Mouse (Mus musculus): ENCODE measurements at regions not wholly inside any gene's neighbourhood (a gene's known extent, or its start where the extent isn't known, plus 50 kb on each side); places are given as distances from the start of the nearest gene placed in this dataset.

DNA sequence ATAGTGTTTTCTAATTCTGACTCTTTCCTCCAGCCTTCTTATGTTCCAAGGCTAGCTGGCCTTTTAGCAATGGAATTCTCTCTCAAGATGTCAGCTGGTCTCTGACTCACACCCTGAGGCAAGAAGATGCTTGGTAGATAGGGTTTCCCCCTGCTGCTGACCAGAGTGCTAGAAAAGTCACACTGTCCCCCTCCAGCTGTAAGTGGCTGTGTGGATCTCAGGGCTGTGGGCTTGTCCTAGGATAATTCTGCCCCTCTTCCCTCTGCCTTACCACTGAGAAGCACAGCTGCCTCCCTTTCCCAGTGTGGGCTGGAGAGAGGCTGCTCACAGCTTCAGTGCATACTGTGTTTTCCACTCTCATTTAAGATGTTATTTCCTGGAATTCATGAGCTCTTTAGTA is 585.3 kb upstream of the Zeb2 start:
- Histone ChIP-seq H3K9ac (ENCODE audit: low read depth, low read length) (no peak overlapping the region), H3K4me2 (ENCODE audit: low read length) (no peak overlapping the region), H3K4me1 (ENCODE audit: control insufficient read depth, insufficient read depth, low read length) (no peaks in the 10 kb centered on the region), H3K4me3 (ENCODE audit: low read depth, low read length) (no peak overlapping the region), H3K27ac (ENCODE audit: low read length) (no peak overlapping the region), H3K9me3 (replicated peaks; ENCODE audit: control insufficient read depth, low read length, poor library complexity, severe bottlenecking) (no peaks in the 10 kb centered on the region), H3K36me3 (ENCODE audit: control insufficient read depth, insufficient read depth, low read length) (no peaks in the 10 kb centered on the region), H3K27me3 (ENCODE audit: control insufficient read depth, insufficient read depth, low read depth, low read length) (no peaks in the 10 kb centered on the region)
- ATAC-seq: no peak

DNA sequence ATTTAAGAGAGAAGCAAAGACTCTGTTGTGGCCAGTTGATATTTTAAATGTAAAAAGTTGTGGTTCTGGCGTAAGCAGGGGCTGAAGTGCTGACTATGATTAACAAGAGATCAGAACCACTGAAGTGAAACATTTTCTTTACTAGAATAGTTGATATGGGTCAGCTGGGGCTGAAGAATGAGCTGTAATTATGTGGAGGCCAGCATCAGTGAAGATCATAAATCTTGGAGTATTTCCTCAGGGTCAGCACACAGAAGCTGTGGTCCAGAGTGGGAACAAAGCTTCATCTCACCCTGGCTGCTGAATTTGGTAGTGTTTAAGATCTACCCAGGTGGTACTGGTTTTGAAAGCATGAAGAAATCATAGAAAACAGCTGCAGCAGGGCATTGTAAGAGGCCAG is 583.4 kb upstream of the Zeb2 start:
- no peak for ATAC-seq
- WGBS: 93% methylated on average over 1 of the region's 1 CpGs
- Histone ChIP-seq H3K27ac (ENCODE audit: low read length) (no peak overlapping the region), H3K4me2 (ENCODE audit: low read length) (no peak overlapping the region), H3K4me1 (ENCODE audit: control insufficient read depth, insufficient read depth, low read length) (no peaks in the 10 kb centered on the region), H3K4me3 (ENCODE audit: low read depth, low read length) (no peak overlapping the region), H3K9me3 (replicated peaks; ENCODE audit: control insufficient read depth, low read length, poor library complexity, severe bottlenecking) (no peaks in the 10 kb centered on the region), H3K9ac (ENCODE audit: low read depth, low read length) (no peak overlapping the region), H3K27me3 (ENCODE audit: control insufficient read depth, insufficient read depth, low read depth, low read length) (no peaks in the 10 kb centered on the region), H3K36me3 (ENCODE audit: control insufficient read depth, insufficient read depth, low read length) (no peaks in the 10 kb centered on the region)

DNA sequence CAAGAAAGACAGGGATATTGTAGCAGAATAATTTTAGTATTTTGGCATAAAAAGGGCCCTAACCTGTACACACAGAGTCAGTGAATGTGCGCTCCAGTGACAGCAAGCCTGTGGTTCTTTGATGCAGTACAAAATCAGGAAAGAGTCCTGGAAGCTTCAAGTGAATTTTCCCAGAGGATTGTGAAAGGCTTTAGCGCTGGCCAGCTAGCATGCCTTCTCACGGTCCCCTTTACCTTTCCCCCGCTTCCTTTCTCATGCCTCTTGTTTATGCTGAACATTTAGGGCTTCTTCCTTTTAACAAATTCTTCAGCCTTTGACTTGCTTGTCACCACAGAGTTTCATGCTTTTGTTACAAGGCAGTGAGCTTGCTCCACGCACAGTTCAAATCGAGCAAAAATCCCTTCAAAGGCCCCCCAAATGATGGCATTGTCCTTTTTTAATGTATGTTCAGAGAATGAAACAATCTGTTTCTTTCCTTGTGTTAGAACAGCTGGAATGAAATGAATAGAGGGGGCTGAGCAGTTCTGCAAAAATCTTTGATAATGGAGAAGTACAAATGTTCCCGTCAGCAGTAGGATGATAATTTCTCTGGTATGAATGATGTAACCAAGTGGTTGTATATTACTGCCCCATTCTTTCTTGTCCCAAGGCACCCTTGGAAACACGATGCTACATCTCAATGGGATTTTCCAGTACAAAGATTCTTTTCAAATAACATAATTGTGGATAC is 576.3 kb upstream of the Zeb2 start:
- WGBS: 15% methylated on average over 8 of the region's 8 CpGs
- no peaks in the 10 kb centered on the region for H3K4me1 ChIP-seq (ENCODE audit: control insufficient read depth, insufficient read depth, low read length)
- no peak overlapping the region for H3K4me2 ChIP-seq (ENCODE audit: low read length)
- no peaks in the 10 kb centered on the region for H3K27me3 ChIP-seq (ENCODE audit: control insufficient read depth, insufficient read depth, low read depth, low read length)
- H3K27ac ChIP-seq (ENCODE audit: low read length): no peak overlapping the region
- H3K4me3 ChIP-seq (ENCODE audit: low read depth, low read length): no peak overlapping the region
- no peak overlapping the region for H3K9ac ChIP-seq (ENCODE audit: low read depth, low read length)
- no peak for ATAC-seq
- H3K36me3 ChIP-seq (ENCODE audit: control insufficient read depth, insufficient read depth, low read length): no peaks in the 10 kb centered on the region
- no peaks in the 10 kb centered on the region for H3K9me3 ChIP-seq (replicated peaks; ENCODE audit: control insufficient read depth, low read length, poor library complexity, severe bottlenecking)

DNA sequence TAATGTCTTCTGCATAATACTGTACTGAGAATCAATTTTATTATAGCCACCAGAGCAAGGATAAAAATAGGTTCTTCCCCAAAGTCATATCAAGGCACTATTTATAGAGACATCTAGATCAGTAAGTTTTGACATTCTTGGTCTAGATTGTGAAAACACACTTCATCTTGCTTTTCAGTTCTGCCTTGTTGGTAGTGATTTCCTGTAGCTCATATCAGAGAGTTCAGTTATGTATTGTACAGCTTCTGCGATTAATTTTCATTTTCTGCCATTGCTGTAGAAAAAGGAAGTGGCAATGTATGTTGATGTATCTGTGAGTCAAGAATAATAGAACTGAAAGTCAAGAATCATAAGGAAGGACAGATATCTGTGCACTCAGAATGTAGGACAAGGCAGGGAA is 575.6 kb upstream of the Zeb2 start:
- Histone ChIP-seq H3K9ac (ENCODE audit: low read depth, low read length) (no peak overlapping the region), H3K9me3 (replicated peaks; ENCODE audit: control insufficient read depth, low read length, poor library complexity, severe bottlenecking) (no peaks in the 10 kb centered on the region), H3K36me3 (ENCODE audit: control insufficient read depth, insufficient read depth, low read length) (no peaks in the 10 kb centered on the region), H3K4me1 (ENCODE audit: control insufficient read depth, insufficient read depth, low read length) (no peaks in the 10 kb centered on the region), H3K4me3 (ENCODE audit: low read depth, low read length) (no peak overlapping the region), H3K27ac (ENCODE audit: low read length) (no peak overlapping the region), H3K27me3 (ENCODE audit: control insufficient read depth, insufficient read depth, low read depth, low read length) (no peaks in the 10 kb centered on the region), H3K4me2 (ENCODE audit: low read length) (no peak overlapping the region)
- no peak for ATAC-seq
- WGBS: 89% methylated on average over 1 of the region's 1 CpGs

DNA sequence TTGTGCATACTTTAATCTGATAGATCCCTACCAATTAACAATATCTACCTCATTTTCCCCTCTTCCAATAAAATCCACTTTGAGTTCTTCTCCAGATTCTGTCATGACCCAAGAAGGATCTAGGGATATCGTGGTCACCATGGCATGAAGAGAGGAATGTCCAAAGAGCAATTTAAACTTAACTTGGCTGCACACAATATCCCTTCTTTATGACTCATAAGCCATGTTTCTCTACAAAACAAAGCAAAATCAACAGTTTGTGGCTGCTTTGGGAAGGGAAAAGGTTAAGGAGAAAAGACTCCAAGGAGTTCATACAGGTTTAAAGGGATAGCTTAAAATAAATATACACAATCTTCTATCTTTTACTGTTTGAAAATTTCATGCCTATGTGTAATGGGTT is 571.8 kb upstream of the Zeb2 start:
- no peak overlapping the region for H3K4me2 ChIP-seq (ENCODE audit: low read length)
- no peak overlapping the region for H3K9ac ChIP-seq (ENCODE audit: low read depth, low read length)
- 93% methylated on average over 1 of the region's 1 CpGs for WGBS
- no peaks in the 10 kb centered on the region for H3K27me3 ChIP-seq (ENCODE audit: control insufficient read depth, insufficient read depth, low read depth, low read length)
- no peaks in the 10 kb centered on the region for H3K4me1 ChIP-seq (ENCODE audit: control insufficient read depth, insufficient read depth, low read length)
- H3K4me3 ChIP-seq (ENCODE audit: low read depth, low read length): no peak overlapping the region
- no peaks in the 10 kb centered on the region for H3K9me3 ChIP-seq (replicated peaks; ENCODE audit: control insufficient read depth, low read length, poor library complexity, severe bottlenecking)
- H3K27ac ChIP-seq (ENCODE audit: low read length): no peak overlapping the region
- H3K36me3 ChIP-seq (ENCODE audit: control insufficient read depth, insufficient read depth, low read length): no peaks in the 10 kb centered on the region
- no peak for ATAC-seq

DNA sequence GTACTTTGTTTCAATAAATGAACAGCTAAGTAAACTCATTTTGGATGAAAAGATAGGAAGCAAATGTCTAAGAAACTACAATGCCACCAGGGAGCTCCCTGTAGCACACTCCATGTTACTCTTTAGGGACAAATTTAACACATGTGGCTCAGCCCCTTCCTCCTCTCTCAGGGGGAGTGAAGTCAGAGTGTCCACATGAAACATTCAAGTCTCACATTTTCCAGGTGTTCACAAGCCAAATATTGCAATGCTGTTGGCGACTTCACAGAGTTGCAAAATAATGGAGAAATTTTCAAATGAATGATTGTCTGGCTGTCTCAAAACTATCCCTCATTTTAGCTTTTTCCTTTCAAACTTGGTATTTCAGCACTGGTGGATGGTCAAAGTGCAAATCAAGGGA is 564.1 kb upstream of the Zeb2 start:
- no peak for ATAC-seq
- H3K9me3 ChIP-seq (replicated peaks; ENCODE audit: control insufficient read depth, low read length, poor library complexity, severe bottlenecking): no peaks in the 10 kb centered on the region
- 97% methylated on average over 1 of the region's 1 CpGs for WGBS
- H3K36me3 ChIP-seq (ENCODE audit: control insufficient read depth, insufficient read depth, low read length): no peaks in the 10 kb centered on the region
- H3K27ac ChIP-seq (ENCODE audit: low read length): no peak overlapping the region
- H3K27me3 ChIP-seq (ENCODE audit: control insufficient read depth, insufficient read depth, low read depth, low read length): no peaks in the 10 kb centered on the region
- no peaks in the 10 kb centered on the region for H3K4me1 ChIP-seq (ENCODE audit: control insufficient read depth, insufficient read depth, low read length)
- no peak overlapping the region for H3K9ac ChIP-seq (ENCODE audit: low read depth, low read length)
- H3K4me2 ChIP-seq (ENCODE audit: low read length): no peak overlapping the region
- H3K4me3 ChIP-seq (ENCODE audit: low read depth, low read length): no peak overlapping the region

DNA sequence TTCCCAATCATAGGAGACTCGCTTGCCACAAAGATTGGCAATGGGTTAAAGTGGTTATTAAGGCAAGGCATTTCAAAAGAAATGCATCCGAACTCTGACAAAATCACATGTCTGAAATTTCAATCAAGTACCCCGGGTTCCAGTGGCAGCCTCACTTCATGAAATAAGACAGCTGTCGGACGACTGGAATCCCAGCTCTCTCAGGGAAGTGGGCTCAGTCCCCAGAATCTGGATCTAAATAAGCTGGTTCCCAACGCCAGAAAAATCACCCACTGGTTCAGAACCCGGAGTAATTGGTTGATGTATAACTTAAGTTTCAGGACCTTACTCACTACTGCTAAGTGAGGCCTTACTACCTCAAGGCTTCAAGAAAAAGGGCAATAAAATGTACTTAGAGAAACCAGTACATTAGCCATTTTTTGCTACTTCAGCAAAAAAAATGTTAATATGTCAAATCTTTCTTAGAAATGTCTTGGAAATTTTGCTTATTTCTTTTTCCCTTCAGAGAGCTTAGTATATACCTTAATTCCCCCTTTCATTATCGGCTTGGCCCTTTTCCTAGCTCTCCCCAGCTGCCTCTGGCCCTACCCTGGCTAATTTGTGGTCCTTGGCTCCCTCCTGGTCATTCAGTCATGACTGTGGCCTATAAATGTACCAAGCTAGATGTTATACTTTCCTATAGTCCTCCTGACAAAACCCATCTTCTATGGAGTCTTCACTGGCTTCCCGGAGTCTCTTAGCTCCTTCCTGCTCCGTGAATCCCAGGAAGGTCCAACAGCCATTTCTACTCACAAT is 562.1 kb upstream of the Zeb2 start:
- Histone ChIP-seq H3K4me2 (ENCODE audit: low read length) (no peak overlapping the region), H3K9me3 (replicated peaks; ENCODE audit: control insufficient read depth, low read length, poor library complexity, severe bottlenecking) (no peaks in the 10 kb centered on the region)
- no peak for ATAC-seq

DNA sequence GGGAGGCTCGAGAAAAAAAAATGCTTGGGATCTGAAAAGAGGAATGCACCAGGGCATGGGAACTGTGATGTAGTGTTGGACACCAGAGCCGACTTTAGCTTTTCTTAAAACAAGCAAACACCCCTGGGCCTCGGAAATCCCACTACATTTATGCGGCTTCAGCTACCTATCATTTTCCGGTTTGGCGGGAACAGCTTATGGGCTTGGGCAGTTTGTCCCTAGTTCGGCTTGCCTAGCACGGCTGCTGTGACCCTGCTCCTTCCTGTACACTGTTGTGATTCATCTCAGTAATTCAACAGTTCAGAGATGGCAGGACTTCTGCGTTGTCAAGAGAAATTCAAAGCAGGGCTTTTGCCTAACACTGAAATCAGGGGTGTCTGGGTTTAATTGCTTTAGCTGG is 561.5 kb upstream of the Zeb2 start:
- Histone ChIP-seq H3K27ac (ENCODE audit: low read length) (no peak overlapping the region), H3K27me3 (ENCODE audit: control insufficient read depth, insufficient read depth, low read depth, low read length) (no peaks in the 10 kb centered on the region), H3K4me2 (ENCODE audit: low read length) (no peak overlapping the region), H3K9me3 (replicated peaks; ENCODE audit: control insufficient read depth, low read length, poor library complexity, severe bottlenecking) (no peaks in the 10 kb centered on the region), H3K4me3 (ENCODE audit: low read depth, low read length) (no peak overlapping the region), H3K9ac (ENCODE audit: low read depth, low read length) (no peak overlapping the region), H3K4me1 (ENCODE audit: control insufficient read depth, insufficient read depth, low read length) (no peaks in the 10 kb centered on the region), H3K36me3 (ENCODE audit: control insufficient read depth, insufficient read depth, low read length) (no peaks in the 10 kb centered on the region)
- no peak for ATAC-seq
- 70% methylated on average over 9 of the region's 9 CpGs for whole genome bisulfite sequencing

More for the DNA sequence above, 562.1 kb upstream of the Zeb2 start:
- Histone ChIP-seq H3K27ac (ENCODE audit: low read length) (no peak overlapping the region), H3K9ac (ENCODE audit: low read depth, low read length) (no peak overlapping the region), H3K4me3 (ENCODE audit: low read depth, low read length) (no peak overlapping the region), H3K36me3 (ENCODE audit: control insufficient read depth, insufficient read depth, low read length) (no peaks in the 10 kb centered on the region), H3K27me3 (ENCODE audit: control insufficient read depth, insufficient read depth, low read depth, low read length) (no peaks in the 10 kb centered on the region), H3K4me1 (ENCODE audit: control insufficient read depth, insufficient read depth, low read length) (no peaks in the 10 kb centered on the region)
- 74% methylated on average over 10 of the region's 10 CpGs for WGBS

DNA sequence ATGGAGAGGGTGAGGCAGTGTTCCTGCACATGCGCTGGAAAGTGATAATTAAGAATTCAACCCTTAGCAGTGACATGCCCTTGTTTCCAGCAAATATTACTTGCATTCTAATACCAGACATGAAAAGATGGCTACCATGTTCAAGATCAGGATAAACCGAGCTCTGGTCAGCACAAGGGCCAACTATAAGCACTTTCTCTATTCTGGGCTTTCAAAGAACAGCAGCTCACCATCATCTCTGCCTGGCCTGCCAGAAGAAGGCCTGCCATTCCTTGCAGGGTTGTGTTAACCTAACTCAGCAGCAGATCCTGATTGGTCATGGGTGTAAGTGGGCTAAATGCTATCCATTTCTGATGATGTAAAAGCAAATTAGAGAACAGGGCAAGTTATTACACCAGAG is 558.6 kb upstream of the Zeb2 start:
- Histone ChIP-seq H3K36me3 (ENCODE audit: control insufficient read depth, insufficient read depth, low read length) (no peaks in the 10 kb centered on the region), H3K4me2 (ENCODE audit: low read length) (no peak overlapping the region), H3K27me3 (ENCODE audit: control insufficient read depth, insufficient read depth, low read depth, low read length) (no peaks in the 10 kb centered on the region), H3K9me3 (replicated peaks; ENCODE audit: control insufficient read depth, low read length, poor library complexity, severe bottlenecking) (no peaks in the 10 kb centered on the region), H3K4me1 (ENCODE audit: control insufficient read depth, insufficient read depth, low read length) (no peaks in the 10 kb centered on the region), H3K27ac (ENCODE audit: low read length) (no peak overlapping the region), H3K9ac (ENCODE audit: low read depth, low read length) (no peak overlapping the region), H3K4me3 (ENCODE audit: low read depth, low read length) (no peak overlapping the region)
- no peak for ATAC-seq
- WGBS: 96% methylated on average over 2 of the region's 2 CpGs

Data from midbrain, embryonic 16.5 days (tissue).